Mouse (Mus musculus): ENCODE results near the gene Selenom.
A peak's percentile ranks its signal among the peaks of the same experiment; 100 is the strongest.

The Selenom gene

DNA sequence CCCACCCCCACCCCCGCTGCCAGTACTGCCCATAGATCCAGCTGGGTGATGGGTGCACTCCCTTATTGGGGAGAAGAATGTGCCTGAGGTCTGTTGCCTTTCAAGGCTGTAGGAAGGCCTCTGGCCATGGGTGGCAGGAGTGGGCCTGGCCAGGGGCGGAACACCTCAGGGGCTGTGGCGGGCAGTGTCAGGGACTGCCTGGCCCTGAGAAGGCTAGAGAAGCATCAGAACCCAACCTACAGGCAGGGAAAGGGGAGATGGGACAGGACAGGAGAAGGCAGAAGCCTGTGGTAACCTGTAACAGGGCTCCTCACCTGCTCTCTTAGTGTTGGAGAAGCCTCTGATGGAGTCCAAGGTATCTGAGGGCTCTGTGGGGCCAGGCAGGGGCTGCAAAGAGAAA is 16.2 kb downstream of the Selenom start:
- no peak for ATAC-seq (ENCODE audit: low TSS enrichment)

DNA sequence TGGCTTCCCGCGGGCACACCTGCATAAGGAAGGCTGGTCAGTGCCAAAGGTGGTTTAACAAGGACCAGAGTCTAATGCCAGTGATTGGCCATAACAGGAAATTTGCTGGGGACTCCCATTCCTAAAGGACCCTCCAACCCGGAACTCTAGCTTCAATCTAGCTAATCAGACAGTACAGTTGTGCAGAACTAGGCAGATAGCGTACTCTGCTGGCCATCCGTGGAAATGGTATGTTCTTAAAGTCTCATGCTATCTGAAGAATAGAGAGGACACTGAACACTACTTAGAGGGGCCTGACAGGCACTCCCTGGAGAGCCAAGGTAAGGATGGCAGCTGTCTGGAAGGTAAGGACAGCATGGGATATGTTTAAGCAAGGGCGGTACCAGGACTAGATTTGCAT is 17.1 kb downstream of the Selenom start:
- no peak for ATAC-seq (ENCODE audit: low TSS enrichment)

DNA sequence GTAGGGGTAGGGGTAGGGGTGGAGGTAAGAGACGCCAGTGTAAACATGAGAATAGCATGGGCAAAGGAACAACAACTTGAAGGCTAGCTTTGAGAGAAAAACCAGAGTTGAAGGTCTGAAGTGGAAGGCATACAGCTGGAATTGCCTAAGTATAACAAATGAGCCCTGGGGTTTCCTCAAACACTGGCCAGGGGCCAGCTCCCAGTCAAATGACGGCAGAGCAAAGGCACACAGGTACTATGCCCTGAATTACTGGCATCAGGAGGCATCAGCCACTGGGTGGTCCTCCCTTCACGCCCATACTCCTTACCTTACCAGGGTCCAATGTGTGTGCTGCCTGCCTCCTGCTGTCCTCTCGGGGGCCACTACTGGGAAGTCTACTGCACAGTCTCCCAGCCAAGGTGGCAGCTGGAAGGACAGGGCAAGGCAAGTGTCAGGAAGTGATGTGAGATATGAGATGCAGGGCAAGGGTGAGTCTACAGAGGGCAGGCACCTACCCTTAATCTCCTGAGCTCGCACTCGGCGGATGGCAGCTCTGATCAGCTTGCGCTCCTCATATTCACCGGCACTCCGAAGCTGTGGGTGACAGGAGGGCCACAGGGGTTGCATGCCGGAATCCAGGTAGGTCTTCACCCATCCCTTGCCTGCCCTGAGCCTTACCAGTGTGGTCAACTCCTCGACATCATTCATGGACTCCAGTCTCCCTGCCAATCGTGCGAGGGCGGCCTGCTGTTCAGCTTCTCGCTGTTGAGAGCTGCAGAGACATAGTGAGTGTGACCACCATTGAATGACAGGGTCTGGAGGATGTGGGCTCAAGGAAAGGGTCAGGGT is 17.8 kb downstream of the Selenom start:
- no peak for ATAC-seq (ENCODE audit: low TSS enrichment)

DNA sequence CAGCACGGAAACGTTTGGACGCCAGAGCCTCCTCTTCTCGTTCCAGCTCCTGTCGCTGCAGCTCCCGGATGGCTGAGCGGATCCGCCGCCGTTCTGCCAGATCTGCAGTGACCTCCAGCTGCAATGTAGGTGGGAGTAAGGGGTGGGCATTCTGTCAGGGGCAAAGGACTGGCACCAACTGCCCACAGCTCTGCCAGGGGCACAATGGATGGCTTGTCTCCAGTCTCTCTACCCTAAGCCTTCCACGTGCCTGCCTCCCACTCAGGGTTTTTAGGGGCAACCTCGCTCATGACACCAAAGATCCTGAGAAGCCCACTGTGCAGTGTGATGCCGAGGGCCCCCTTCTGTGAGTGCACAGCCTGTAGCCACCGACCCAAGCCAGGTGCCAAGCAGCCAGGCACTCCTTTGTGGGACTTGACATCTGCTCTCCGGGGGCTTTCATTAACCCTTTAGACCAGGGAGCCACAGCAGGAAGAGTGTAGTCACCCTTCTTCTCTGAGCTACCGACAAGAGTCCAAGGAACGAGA is 19.0 kb downstream of the Selenom start:
- no peak for ATAC-seq (ENCODE audit: low TSS enrichment)

DNA sequence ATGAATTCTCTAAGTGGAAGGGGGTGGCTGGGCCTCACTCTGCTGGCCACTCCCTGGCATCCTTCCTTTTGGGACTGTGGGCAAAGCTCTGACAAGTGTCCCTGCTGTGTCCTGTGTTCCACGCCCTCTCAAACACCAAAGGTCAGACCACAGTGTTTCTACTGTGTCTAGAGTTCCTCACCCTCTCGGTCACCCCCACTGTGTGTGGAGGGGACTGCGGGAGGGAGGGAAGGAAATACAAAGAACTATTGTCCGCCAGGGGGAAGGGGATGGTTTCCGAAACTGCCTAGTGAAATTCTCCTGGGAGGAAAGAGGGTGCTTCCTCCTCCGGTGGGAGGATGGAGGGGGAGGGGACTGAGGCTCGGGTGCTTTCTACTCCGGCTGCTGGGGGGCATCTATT is 20.5 kb downstream of the Selenom start:
- ATAC-seq (ENCODE audit: low TSS enrichment): peak; percentile 4; the same call in 1 of the 2 replicates

GRCm38 (mm10) chr11:3535406-3535986 is 21.0 kb downstream of the Selenom start:
- ATAC-seq (ENCODE audit: low TSS enrichment): peak; percentile 68

GRCm38 (mm10) chr11:3536082-3536481 is 21.6 kb downstream of the Selenom start:
- no peak for ATAC-seq (ENCODE audit: low TSS enrichment)

GRCm38 (mm10) chr11:3536745-3537333 is 22.4 kb downstream of the Selenom start:
- no peak for ATAC-seq (ENCODE audit: low TSS enrichment)

DNA sequence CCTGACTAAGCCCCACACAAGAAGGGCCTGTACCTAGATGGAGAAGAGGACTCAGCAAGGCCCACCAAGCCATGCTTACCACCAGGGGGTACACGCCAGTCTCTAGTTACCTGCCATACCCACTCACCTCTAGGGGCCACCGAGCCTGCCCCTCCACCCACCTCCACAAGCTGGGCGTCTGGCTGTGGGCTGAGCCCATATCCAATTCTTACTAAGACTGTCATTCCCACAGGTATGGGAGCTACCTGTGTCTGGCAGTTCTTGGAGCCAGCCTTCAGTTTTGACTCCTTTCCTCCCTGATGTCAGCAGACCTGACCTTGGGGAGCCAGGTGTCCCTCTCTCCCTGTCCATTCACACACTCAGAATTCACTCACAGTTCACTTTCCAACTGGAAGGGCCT is 23.2 kb downstream of the Selenom start:
- ATAC-seq (ENCODE audit: low TSS enrichment): no peak

DNA sequence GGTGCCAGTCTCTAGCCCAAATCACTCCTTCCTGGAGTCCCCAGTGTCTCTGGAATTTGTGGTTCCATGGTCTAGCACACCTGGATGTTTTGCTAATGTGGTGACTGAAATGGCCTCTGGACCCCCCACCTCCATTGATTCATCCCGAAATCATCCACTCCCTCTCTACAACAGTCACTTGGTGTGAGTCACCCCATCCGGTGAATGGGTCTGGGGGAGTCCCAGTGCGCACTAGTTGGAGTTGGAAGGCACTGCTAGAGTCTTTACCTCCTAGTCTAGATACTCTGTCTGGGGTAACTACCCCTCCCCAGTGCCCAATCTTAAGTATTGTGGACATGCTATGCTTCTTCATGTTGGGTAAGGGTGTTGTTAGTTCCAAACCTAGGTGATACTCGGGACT is 23.9 kb downstream of the Selenom start:
- ATAC-seq (ENCODE audit: low TSS enrichment): no peak

GRCm38 (mm10) chr11:3539111-3539825 is 24.8 kb downstream of the Selenom start:
- ATAC-seq (ENCODE audit: low TSS enrichment): peak; percentile 76

- ATAC-seq (ENCODE audit: low TSS enrichment): no peak
Measured at GRCm38 (mm10) chr11:3539826-3540196, 25.3 kb downstream of the Selenom start.

GRCm38 (mm10) chr11:3540451-3541085 is 26.1 kb downstream of the Selenom start, which contains the start of gene Smtn:
Gene Smtn, minus strand, starts transcription at chr11:3540612.
- no peak for ATAC-seq (ENCODE audit: low TSS enrichment)

DNA sequence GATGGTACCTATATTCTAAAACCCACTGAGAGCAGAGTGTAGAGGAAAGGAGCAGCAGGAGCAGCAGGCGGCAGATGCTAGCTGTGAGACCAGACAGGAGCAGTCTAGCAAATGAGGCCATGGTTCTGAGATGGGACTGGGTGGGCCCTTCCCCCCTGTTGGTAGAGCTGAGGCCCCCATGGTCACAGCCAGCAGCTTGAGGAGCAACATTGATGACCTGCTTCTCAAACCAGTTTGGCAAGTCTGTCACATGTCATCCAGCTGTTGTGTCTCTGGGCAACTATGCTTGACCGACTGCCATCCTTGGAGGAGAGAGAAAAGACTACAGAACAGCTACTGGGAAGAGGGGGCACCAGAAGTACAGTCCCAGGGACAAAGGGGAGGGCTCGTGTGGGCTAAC is 27.4 kb downstream of the Selenom start:
- no peak for ATAC-seq (ENCODE audit: low TSS enrichment)

DNA sequence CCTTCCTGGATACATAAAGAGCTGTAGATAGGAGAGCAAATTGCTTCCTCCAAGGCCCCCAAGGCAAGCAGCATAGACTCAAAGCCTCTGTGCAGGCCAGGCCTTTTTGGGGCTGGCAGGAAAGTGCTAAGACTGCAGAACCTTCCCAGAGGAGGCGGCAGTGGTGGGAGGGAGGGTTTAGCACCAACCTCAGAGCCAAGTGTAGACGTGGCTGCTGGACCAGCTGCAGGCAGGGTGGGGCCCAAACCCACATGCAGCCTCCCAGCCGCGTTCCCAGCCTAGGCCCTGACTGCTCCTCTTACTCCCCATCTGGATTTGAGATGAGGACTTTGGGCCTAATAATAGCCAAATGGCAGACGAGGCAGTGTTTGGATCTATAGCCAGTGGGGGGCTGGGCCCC is 28.5 kb downstream of the Selenom start:
- ATAC-seq (ENCODE audit: low TSS enrichment): peak; percentile 71

DNA sequence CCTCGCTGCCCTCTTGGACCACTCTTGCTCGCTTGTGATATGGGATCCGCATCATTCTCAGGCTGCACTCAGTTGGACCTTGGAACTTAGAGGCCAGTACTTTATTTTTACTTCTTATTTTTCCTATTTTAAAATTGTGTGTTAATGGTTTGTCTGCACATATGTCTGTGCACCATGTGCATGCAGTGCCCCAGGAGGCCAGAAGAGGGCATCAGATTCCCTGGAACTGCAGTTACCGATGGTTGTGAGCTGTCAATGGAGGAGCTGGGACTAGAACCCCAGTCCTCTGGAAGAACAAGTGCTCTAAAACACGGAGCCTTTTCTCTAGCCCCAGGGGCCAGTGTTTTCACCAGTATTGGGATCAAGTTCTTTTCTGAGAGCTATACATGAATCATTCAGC is 29.9 kb downstream of the Selenom start:
- ATAC-seq (ENCODE audit: low TSS enrichment): no peak

DNA sequence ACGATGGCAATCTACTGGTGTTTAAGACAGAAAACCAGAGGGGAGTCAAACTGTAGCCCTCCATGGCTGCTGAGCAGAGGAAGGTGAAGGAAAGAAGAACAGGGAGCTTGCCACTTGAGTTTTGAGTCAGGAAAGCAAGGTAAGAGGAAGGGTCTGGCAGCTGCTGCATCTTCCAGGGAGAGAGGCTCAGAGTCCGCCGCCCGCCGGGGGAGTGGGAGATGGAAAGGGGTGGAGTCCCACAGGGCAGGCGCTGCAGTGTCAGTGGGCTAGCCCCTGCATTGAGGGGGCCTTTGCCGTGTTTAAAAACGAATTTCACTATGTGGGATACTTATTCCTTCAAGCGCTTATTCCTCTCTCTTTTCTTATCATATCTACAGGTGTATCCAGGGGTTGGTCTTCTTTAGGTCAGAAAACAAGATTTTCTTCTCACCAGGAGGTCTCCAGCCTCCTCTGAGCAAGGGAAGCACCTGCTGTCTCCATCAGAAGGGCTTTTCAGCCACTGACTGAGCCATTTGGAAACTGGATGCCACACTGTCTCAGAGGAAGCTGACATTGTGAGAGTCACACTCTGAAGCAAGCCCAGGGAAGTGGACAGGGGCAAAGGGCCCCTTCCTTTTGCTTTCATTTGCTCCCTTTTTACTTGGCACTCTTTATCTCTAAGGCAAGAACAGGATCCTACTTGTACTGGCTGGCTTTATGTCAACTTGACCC is 31.2 kb downstream of the Selenom start:
- no peak for ATAC-seq (ENCODE audit: low TSS enrichment)

GRCm38 (mm10) chr11:3546242-3546562 is 31.7 kb downstream of the Selenom start:
- no peak for ATAC-seq (ENCODE audit: low TSS enrichment)

DNA sequence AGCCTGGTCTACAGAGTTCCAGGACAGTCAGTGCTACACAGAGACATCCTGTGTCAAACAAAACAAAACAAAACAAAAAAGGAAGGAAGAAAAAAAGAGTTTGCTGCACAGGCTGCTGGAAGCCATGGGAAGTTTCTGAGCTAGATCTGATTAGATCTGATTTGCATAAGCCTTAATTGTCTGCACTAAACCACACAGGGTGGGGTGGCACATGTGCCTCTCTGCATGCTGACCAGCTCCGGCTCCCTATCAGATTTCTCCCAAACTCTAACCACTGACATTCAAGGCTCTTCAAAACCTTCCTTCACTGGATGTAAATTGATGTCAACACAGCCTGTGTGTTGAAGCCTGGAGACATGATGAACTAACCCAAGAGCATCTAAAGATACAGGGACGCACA is 32.6 kb downstream of the Selenom start:
- ATAC-seq (ENCODE audit: low TSS enrichment): no peak

DNA sequence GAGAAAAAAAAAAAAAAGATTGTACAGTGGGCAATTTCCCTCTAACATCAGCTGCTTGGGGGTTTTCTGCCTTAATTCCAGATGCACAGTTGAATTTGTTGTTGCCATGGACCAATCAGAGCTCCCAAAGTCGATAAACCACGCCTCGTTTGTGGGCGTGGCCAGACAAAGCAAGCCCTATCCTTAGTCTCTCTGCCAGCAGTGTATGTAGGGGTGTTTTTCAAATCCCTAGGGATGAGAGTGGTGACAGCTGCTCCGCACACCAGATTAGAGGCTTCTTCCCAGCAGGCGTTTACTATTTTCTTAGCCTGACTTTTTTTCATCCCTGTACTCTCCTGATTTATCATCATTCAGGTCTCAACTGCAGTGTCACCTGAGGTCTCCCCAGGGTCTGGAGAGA is 33.5 kb downstream of the Selenom start:
- ATAC-seq (ENCODE audit: low TSS enrichment): no peak

GRCm38 (mm10) chr11:3548564-3549295 is 34.2 kb downstream of the Selenom start:
- ATAC-seq (ENCODE audit: low TSS enrichment): no peak
